Mouse (Mus musculus) heart, adult 2 months (tissue): ENCODE results near the gene E130308A19Rik.
A peak's percentile ranks its signal among the peaks of the same experiment; 100 is the strongest.

Experiments used
- CTCF ChIP-seq: fragments of 200-600 bp; IDR thresholded peaks from 2 replicates; pipeline ENCODE4 v1.8.1; 2022; ENCODE audit warnings: antibody characterized with exemption, mild to moderate bottlenecking, moderate library complexity
- POLR2A ChIP-seq: fragments of 200-500 bp; IDR thresholded peaks from 2 replicates; pipeline ENCODE4 v1.6.1; 2011; ENCODE audit warnings: mild to moderate bottlenecking, low read depth, low read length, control low read depth; ENCODE audit not compliant: insufficient read depth

DNA sequence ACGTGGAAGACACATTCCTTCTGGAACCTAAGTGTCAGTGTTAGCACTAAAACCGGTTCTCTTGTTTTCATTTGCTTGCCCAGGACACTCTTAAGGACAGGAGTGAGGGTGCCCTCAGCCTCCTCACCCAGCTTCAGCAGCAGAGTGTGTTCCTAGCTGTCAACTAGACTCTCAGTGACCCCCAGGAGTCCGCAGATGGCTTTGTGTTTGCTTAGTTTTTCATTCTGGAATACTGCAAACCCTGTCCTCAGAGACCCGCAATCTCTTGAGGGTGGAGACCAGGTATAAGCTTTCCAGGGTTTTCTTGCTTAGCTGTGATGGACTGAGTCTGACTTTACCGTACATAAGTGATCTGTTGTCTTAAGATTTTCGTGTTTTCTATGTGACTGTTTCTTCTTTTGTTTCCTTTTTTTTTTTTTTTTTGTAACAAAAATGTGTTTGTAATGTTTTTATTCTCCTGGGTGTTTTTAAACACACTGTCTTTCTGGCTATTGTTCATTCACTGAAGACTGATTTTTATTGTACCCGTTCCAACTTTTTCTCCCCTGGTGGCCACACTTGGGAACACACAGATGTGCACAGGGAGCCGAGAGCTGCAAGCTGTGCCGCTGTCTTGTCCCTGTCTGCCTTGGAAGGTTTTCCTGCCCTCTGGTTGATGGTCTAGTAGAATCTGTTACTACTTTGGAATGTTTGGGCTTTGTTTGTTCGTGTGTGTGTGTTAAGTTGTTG, 134.8 kb downstream of the E130308A19Rik start:
- TF ChIP-seq CTCF, result peak; percentile 85
- TF ChIP-seq POLR2A, result no peak
